Mouse (Mus musculus): ENCODE data around the gene Rc3h1. TPM values are rescaled to one million over a fixed set of nuclear protein-coding genes. Genes with fewer than 3 reads are reported as not detected.
"Not testable (repeated sequence)": the region's sequence is repeated elsewhere in the genome, so short reads cannot be mapped to it uniquely, and the experiment has no call there.

Rc3h1 gene
- polyA plus RNA-seq, 1 experiment = 29.7 TPM

GRCm38 (mm10) chr1:160933896-160934482 lies 27.8 kb downstream of the Rc3h1 start:
- TF ChIP-seq CTCF (IDR thresholded peaks at IDR 0.05; ENCODE audit: borderline replicate concordance, insufficient read depth, low read length) = no peak
- no peak for TF ChIP-seq POLR2A (IDR thresholded peaks at IDR 0.05; ENCODE audit: low read depth, low read length)
- H3K4me1 ChIP-seq (ENCODE audit: control insufficient read depth, insufficient read depth, low read length) = no peaks in the 10 kb centered on the region
- H3K27ac ChIP-seq (ENCODE audit: insufficient read depth, low read length) = no peak overlapping the region
- H3K4me3 ChIP-seq (ENCODE audit: insufficient read depth, low read length) = no peak overlapping the region

GRCm38 (mm10) chr1:160935551-160935950 lies 29.3 kb downstream of the Rc3h1 start:
- H3K27ac ChIP-seq (ENCODE audit: insufficient read depth, low read length) = no peak overlapping the region
- H3K4me3 ChIP-seq (ENCODE audit: insufficient read depth, low read length) = no peak overlapping the region
- TF ChIP-seq CTCF (IDR thresholded peaks at IDR 0.05; ENCODE audit: borderline replicate concordance, insufficient read depth, low read length) (no peak), POLR2A (IDR thresholded peaks at IDR 0.05; ENCODE audit: low read depth, low read length) (no peak)

GRCm38 (mm10) chr1:160963199-160963598 lies 57.0 kb downstream of the Rc3h1 start:
- no peak for TF ChIP-seq CTCF (IDR thresholded peaks at IDR 0.05; ENCODE audit: borderline replicate concordance, insufficient read depth, low read length)
- Histone ChIP-seq H3K4me3 (ENCODE audit: insufficient read depth, low read length) (no peak overlapping the region), H3K4me1 (ENCODE audit: control insufficient read depth, insufficient read depth, low read length) (no peaks in the 10 kb centered on the region), H3K27ac (ENCODE audit: insufficient read depth, low read length) (no peak overlapping the region)

More at GRCm38 (mm10) chr1:160935551-160935950, 29.3 kb downstream of the Rc3h1 start:
- no peaks in the 10 kb centered on the region for H3K4me1 ChIP-seq (ENCODE audit: control insufficient read depth, insufficient read depth, low read length)

GRCm38 (mm10) chr1:160967268-160967667 lies 61.0 kb downstream of the Rc3h1 start:
- Histone ChIP-seq H3K27ac (ENCODE audit: insufficient read depth, low read length) (no peak overlapping the region), H3K4me1 (ENCODE audit: control insufficient read depth, insufficient read depth, low read length) (no peaks in the 10 kb centered on the region), H3K4me3 (ENCODE audit: insufficient read depth, low read length) (no peak overlapping the region)
- TF ChIP-seq POLR2A (IDR thresholded peaks at IDR 0.05; ENCODE audit: low read depth, low read length) (no peak), CTCF (IDR thresholded peaks at IDR 0.05; ENCODE audit: borderline replicate concordance, insufficient read depth, low read length) (no peak)

- Histone ChIP-seq H3K4me1 (ENCODE audit: control insufficient read depth, insufficient read depth, low read length) (no peaks in the 10 kb centered on the region), H3K27ac (ENCODE audit: insufficient read depth, low read length) (no peak overlapping the region), H3K4me3 (ENCODE audit: insufficient read depth, low read length) (no peak overlapping the region)
- TF ChIP-seq POLR2A (IDR thresholded peaks at IDR 0.05; ENCODE audit: low read depth, low read length) = no peak
- no peak for TF ChIP-seq CTCF (IDR thresholded peaks at IDR 0.05; ENCODE audit: borderline replicate concordance, insufficient read depth, low read length)
Observed at GRCm38 (mm10) chr1:160968643-160969042, 62.4 kb downstream of the Rc3h1 start.

GRCm38 (mm10) chr1:160978071-160978735 lies 72.0 kb downstream of the Rc3h1 start, which contains the start of gene Serpinc1:
TSS of gene Serpinc1 (plus strand) at chr1:160978585.
- no peak within 1 kb of the TSS for H3K4me3 ChIP-seq (ENCODE audit: insufficient read depth, low read length)
- H3K27ac ChIP-seq (ENCODE audit: insufficient read depth, low read length) = no peak within 1 kb of the TSS
- no peaks in the 10 kb centered on the region for H3K4me1 ChIP-seq (ENCODE audit: control insufficient read depth, insufficient read depth, low read length)
- no peak for TF ChIP-seq POLR2A (IDR thresholded peaks at IDR 0.05; ENCODE audit: low read depth, low read length)

GRCm38 (mm10) chr1:160980021-160980420 lies 73.8 kb downstream of the Rc3h1 start:
- Histone ChIP-seq H3K4me1 (ENCODE audit: control insufficient read depth, insufficient read depth, low read length) (no peaks in the 10 kb centered on the region), H3K4me3 (ENCODE audit: insufficient read depth, low read length) (no peak overlapping the region), H3K27ac (ENCODE audit: insufficient read depth, low read length) (no peak overlapping the region)
- TF ChIP-seq CTCF (IDR thresholded peaks at IDR 0.05; ENCODE audit: borderline replicate concordance, insufficient read depth, low read length) (no peak), POLR2A (IDR thresholded peaks at IDR 0.05; ENCODE audit: low read depth, low read length) (no peak)

- H3K4me3 ChIP-seq (ENCODE audit: insufficient read depth, low read length) = no peak overlapping the region
- no peaks in the 10 kb centered on the region for H3K4me1 ChIP-seq (ENCODE audit: control insufficient read depth, insufficient read depth, low read length)
- H3K27ac ChIP-seq (ENCODE audit: insufficient read depth, low read length) = no peak overlapping the region
- TF ChIP-seq POLR2A (IDR thresholded peaks at IDR 0.05; ENCODE audit: low read depth, low read length) (no peak), CTCF (IDR thresholded peaks at IDR 0.05; ENCODE audit: borderline replicate concordance, insufficient read depth, low read length) (no peak)
Observed at GRCm38 (mm10) chr1:160980537-160981234, 74.5 kb downstream of the Rc3h1 start.

- Histone ChIP-seq H3K27ac (ENCODE audit: insufficient read depth, low read length) (no peak overlapping the region), H3K4me3 (ENCODE audit: insufficient read depth, low read length) (no peak overlapping the region), H3K4me1 (ENCODE audit: control insufficient read depth, insufficient read depth, low read length) (no peaks in the 10 kb centered on the region)
- no peak for TF ChIP-seq POLR2A (IDR thresholded peaks at IDR 0.05; ENCODE audit: low read depth, low read length)
- no peak for TF ChIP-seq CTCF (IDR thresholded peaks at IDR 0.05; ENCODE audit: borderline replicate concordance, insufficient read depth, low read length)
Observed at GRCm38 (mm10) chr1:160981337-160981736, 75.1 kb downstream of the Rc3h1 start.

GRCm38 (mm10) chr1:160982887-160983286 lies 76.7 kb downstream of the Rc3h1 start:
- TF ChIP-seq CTCF (IDR thresholded peaks at IDR 0.05; ENCODE audit: borderline replicate concordance, insufficient read depth, low read length) (no peak), POLR2A (IDR thresholded peaks at IDR 0.05; ENCODE audit: low read depth, low read length) (no peak)
- H3K27ac ChIP-seq (ENCODE audit: insufficient read depth, low read length) = no peak overlapping the region
- H3K4me3 ChIP-seq (ENCODE audit: insufficient read depth, low read length) = no peak overlapping the region
- no peaks in the 10 kb centered on the region for H3K4me1 ChIP-seq (ENCODE audit: control insufficient read depth, insufficient read depth, low read length)

- not testable (repeated sequence) for H3K27ac ChIP-seq (ENCODE audit: insufficient read depth, low read length); H3K4me1 ChIP-seq (ENCODE audit: control insufficient read depth, insufficient read depth, low read length); H3K4me3 ChIP-seq (ENCODE audit: insufficient read depth, low read length)
Observed at GRCm38 (mm10) chr1:160984731-160985130, 78.5 kb downstream of the Rc3h1 start.

Data from embryonic fibroblast, embryonic 13.5 days (primary cell).